Mouse (Mus musculus) kidney, adult 2 months (tissue): ENCODE data around the gene Dennd4c. TPM values are rescaled to one million over a fixed set of nuclear protein-coding genes. Genes with fewer than 3 reads are reported as not detected.
"Not testable (repeated sequence)": the region's sequence is repeated elsewhere in the genome, so short reads cannot be mapped to it uniquely, and the experiment has no call there.

Experiments
- DNase-seq: peaks from one replicate; pipeline ENCODE4 v3.0.0; 2021
- H3K27ac ChIP-seq: fragments of 200-500 bp; 2 replicates; pipeline ENCODE4 v1.5.1; 2012; ENCODE audit warnings: low read depth, low read length, control low read depth, inconsistent platforms; ENCODE audit not compliant: insufficient read depth
- H3K27me3 ChIP-seq: fragments of 200-500 bp; replicated peaks from 2 replicates; pipeline ENCODE4 v1.6.1; 2012; ENCODE audit warnings: mild to moderate bottlenecking, moderate library complexity, low read length, inconsistent platforms; ENCODE audit not compliant: control insufficient read depth, insufficient read depth
- H3K36me3 ChIP-seq: fragments of 200-500 bp; 2 replicates; pipeline ENCODE4 v1.6.1; 2012; ENCODE audit warnings: mild to moderate bottlenecking, moderate library complexity, low read length, inconsistent platforms; ENCODE audit not compliant: control insufficient read depth, insufficient read depth
- H3K4me1 ChIP-seq: fragments of 200-500 bp; 2 replicates; pipeline ENCODE4 v1.6.1; 2011; ENCODE audit warnings: low read length; ENCODE audit not compliant: control insufficient read depth, insufficient read depth
- H3K4me3 ChIP-seq: fragments of 200-500 bp; 2 replicates; pipeline ENCODE4 v1.5.1; 2011; ENCODE audit warnings: mild to moderate bottlenecking, low read depth, low read length, control low read depth; ENCODE audit not compliant: insufficient read depth
- CTCF ChIP-seq: fragments of 200-500 bp; conservative IDR thresholded peaks from 2 replicates; pipeline ENCODE4 v1.5.1; 2011; ENCODE audit warnings: low read depth, mild to moderate bottlenecking, control low read depth, low read length, moderate library complexity, mixed read lengths; ENCODE audit not compliant: insufficient read depth, insufficient read length
- POLR2A ChIP-seq: fragments of 200-500 bp; IDR thresholded peaks from one replicate; pipeline ENCODE4 v1.6.1; 2011; ENCODE audit warnings: low read depth, low read length, control low read depth
- WGBS: fragments of 180-500 bp; shearing (Covaris S2); methylation state at CpG from one replicate; pipeline ENCODE4 v1.1.7; 2018; 5-methylcytosine and 5-hydroxymethylcytosine counted together
- polyA plus RNA-seq: library from polyadenylated mRNA; depleted of rRNA; stranded (reverse); fragments of >200 nt; gene quantifications from 2 replicates; pipeline ENCODE4 v1.2.3, GENCODE M21; 2012

Gene Dennd4c
- polyA plus RNA-seq, 1 experiment: 5.6 TPM

- Histone ChIP-seq H3K36me3 (no peaks in the 10 kb centered on the region), H3K27ac (no peak overlapping the region), H3K4me3 (no peak overlapping the region), H3K27me3 (no peaks in the 10 kb centered on the region), H3K4me1 (no peaks in the 10 kb centered on the region)
- DNase-seq: peak; percentile 2
- 59% methylated on average over 2 of the region's 2 CpGs for WGBS
- TF ChIP-seq POLR2A (no peak), CTCF (peak; percentile 50)
These were observed 62.2 kb downstream of the Dennd4c start for GRCm38 (mm10) chr4:86810604-86811003.

GRCm38 (mm10) chr4:86814850-86815249 lies 66.5 kb downstream of the Dennd4c start:
- H3K4me3 ChIP-seq: no peak overlapping the region
- TF ChIP-seq CTCF (no peak), POLR2A (no peak)
- no peaks in the 10 kb centered on the region for H3K27me3 ChIP-seq
- DNase-seq: no peak
- H3K27ac ChIP-seq: no peak overlapping the region
- no peaks in the 10 kb centered on the region for H3K36me3 ChIP-seq
- WGBS: 88% methylated on average over 3 of the region's 3 CpGs
- no peaks in the 10 kb centered on the region for H3K4me1 ChIP-seq

DNA sequence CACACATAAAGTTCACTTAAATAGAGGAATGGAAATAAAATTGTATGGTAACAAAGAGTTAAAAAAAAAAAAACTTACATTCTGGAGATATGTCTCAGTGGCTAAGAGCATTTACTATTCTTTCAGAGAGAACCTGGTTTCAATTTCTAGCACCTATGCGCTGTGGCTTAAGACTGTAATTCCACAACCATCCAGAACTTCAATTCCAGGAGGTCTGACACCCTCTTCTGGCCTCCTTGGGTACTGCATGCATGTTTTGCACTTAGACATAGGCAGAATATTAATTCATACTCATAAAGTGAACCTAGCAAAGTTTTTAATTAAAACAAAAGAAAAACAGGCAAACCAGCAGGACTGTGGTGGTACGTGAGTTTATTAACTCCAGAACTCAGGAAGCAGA lies 74.8 kb downstream of the Dennd4c start:
- no peak overlapping the region for H3K4me3 ChIP-seq
- TF ChIP-seq POLR2A (no peak), CTCF (peak; percentile 51)
- H3K27ac ChIP-seq: no peak overlapping the region
- 74% methylated on average over 2 of the region's 2 CpGs for WGBS
- DNase-seq: peak; percentile 50
- H3K27me3 ChIP-seq: no peaks in the 10 kb centered on the region
- H3K4me1 ChIP-seq: no peaks in the 10 kb centered on the region
- H3K36me3 ChIP-seq: peaks cover 3% of the 10 kb centered on the region

DNA sequence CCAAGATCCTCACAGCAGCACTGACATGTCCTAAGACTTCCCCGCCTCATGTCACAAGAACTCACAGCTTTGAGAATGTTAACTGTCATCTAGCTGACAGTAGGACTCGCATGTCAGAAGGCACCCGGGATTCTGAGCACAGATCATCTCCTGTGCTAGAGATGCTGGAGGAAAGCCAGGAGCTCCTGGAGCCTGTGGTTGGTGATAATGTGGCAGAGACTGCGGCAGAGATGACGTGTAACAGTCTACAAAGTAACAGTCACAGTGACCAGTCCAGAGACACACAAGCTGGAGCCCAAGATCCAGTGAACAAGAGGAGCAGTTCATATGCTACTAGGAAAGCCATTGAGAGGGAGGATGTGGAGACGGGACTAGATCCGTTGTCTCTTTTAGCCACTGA lies 76.8 kb downstream of the Dennd4c start:
- Histone ChIP-seq H3K36me3 (peaks cover 4% of the 10 kb centered on the region), H3K4me3 (no peak overlapping the region), H3K27me3 (no peaks in the 10 kb centered on the region), H3K4me1 (no peaks in the 10 kb centered on the region), H3K27ac (no peak overlapping the region)
- TF ChIP-seq CTCF: no peak
- TF ChIP-seq POLR2A: no peak
- no peak for DNase-seq
- 92% methylated on average over 7 of the region's 7 CpGs for WGBS

DNA sequence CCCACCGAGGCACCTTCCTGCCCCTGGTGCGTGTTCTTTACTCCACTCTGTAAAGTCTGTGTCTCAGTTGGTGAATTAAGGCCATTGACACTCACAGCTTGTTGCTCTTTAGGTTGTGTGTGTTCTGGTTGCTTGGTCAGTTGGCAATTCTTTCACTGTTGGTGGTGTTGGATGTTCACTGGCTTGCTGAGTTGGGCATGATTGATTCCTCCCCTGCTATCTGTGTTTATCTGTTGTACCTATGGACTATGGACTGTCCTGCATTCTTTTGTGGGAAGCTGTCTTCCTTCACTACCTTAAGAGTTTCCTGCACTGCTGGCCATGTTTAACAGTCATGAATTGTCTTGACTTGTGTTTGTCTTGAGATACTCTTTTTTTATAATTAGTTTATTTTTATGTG lies 83.5 kb downstream of the Dennd4c start:
- WGBS: 89% methylated on average over 2 of the region's 2 CpGs
- H3K4me1 ChIP-seq: no peaks in the 10 kb centered on the region
- no peak overlapping the region for H3K4me3 ChIP-seq
- no peak overlapping the region for H3K27ac ChIP-seq
- H3K27me3 ChIP-seq: no peaks in the 10 kb centered on the region
- TF ChIP-seq CTCF (no peak), POLR2A (no peak)
- no peak for DNase-seq
- peaks cover 4% of the 10 kb centered on the region for H3K36me3 ChIP-seq

DNA sequence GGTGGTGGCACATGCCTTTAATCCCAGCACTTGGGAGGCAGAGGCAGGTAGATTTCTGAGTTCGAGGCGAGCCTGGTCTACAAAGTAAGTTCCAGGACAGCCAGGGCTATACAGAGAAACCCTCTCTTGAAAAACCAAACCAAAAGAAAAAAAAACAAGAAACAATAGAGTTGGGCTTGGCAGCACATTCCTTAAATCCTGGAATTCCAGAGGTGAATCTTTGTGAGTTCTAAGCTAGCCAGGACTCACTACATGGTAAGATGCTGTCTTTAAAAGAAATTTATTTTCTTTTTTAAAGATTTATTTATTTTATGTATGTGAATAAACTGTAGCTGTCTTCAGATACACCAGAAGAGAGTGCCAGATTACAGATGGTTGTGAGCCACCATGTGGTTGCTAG lies 92.8 kb downstream of the Dennd4c start:
- not testable (repeated sequence) for H3K36me3 ChIP-seq, H3K4me1 ChIP-seq, DNase-seq, H3K27ac ChIP-seq, H3K27me3 ChIP-seq, H3K4me3 ChIP-seq
- 98% methylated on average over 2 of the region's 2 CpGs for WGBS

GRCm38 (mm10) chr4:86845384-86845783 lies 97.0 kb downstream of the Dennd4c start:
- no peaks in the 10 kb centered on the region for H3K4me1 ChIP-seq
- no peak for DNase-seq
- no peak overlapping the region for H3K27ac ChIP-seq
- peaks cover 1% of the 10 kb centered on the region; the same call in 1 of the 2 replicates for H3K36me3 ChIP-seq
- no peak overlapping the region for H3K4me3 ChIP-seq
- H3K27me3 ChIP-seq: no peaks in the 10 kb centered on the region
- 96% methylated on average over 3 of the region's 3 CpGs for WGBS
- TF ChIP-seq CTCF (no peak), POLR2A (no peak)

- Histone ChIP-seq H3K36me3 (peaks cover 1% of the 10 kb centered on the region; the same call in 1 of the 2 replicates), H3K4me3 (no peak overlapping the region), H3K4me1 (no peaks in the 10 kb centered on the region), H3K27ac (no peak overlapping the region), H3K27me3 (no peaks in the 10 kb centered on the region)
- WGBS: 78% methylated on average over 2 of the region's 2 CpGs
- TF ChIP-seq POLR2A (no peak), CTCF (no peak)
- DNase-seq: no peak
These were observed 98.9 kb downstream of the Dennd4c start for GRCm38 (mm10) chr4:86847246-86847645.
